Mouse (Mus musculus) kidney, embryonic 16.5 days (tissue): ENCODE measurements around the gene Neurl3. TPM values are rescaled to one million over a fixed set of nuclear protein-coding genes. Genes with fewer than 3 reads are reported as not detected.

ENCODE experiments used
- ATAC-seq: fragments of 200-750 bp; cut with Nextera tagmentation; 2 replicates; pipeline ENCODE4 v1.8.0; 2017; ENCODE audit warnings: moderate TSS enrichment; ENCODE audit not compliant: low FRiP score, low TSS enrichment
- H3K27ac ChIP-seq: fragments of 300-500 bp; sonication (generic); 2 replicates; pipeline ENCODE4 v1.5.1; 2014; ENCODE audit warnings: low read length
- H3K27me3 ChIP-seq: fragments of 300-500 bp; sonication (generic); 2 replicates; pipeline ENCODE4 v1.6.1; 2014; ENCODE audit warnings: low read length, control low read depth, mixed read lengths; ENCODE audit not compliant: insufficient read depth
- H3K36me3 ChIP-seq: fragments of 300-500 bp; sonication (generic); 2 replicates; pipeline ENCODE4 v1.6.1; 2014; ENCODE audit warnings: low read length, control low read depth, mixed read lengths; ENCODE audit not compliant: insufficient read depth
- H3K4me1 ChIP-seq: fragments of 300-500 bp; sonication (generic); 2 replicates; pipeline ENCODE4 v1.6.1; 2014; ENCODE audit warnings: low read length, control low read depth, mixed read lengths; ENCODE audit not compliant: insufficient read depth
- H3K4me2 ChIP-seq: fragments of 300-500 bp; sonication (generic); replicated peaks from 2 replicates; pipeline ENCODE4 v1.6.1; 2014; ENCODE audit warnings: low read depth, low read length
- H3K4me3 ChIP-seq: fragments of 300-500 bp; sonication (generic); 2 replicates; pipeline ENCODE4 v1.5.1; 2014; ENCODE audit warnings: mild to moderate bottlenecking, low read length
- H3K9ac ChIP-seq: fragments of 300-500 bp; sonication (generic); replicated peaks from 2 replicates; pipeline ENCODE4 v1.6.1; 2014; ENCODE audit warnings: low read length
- H3K9me3 ChIP-seq: fragments of 300-500 bp; sonication (generic); 2 replicates; pipeline ENCODE4 v1.6.1; 2016; ENCODE audit warnings: low read length, control low read depth
- WGBS: fragments of 180-500 bp; shearing (Covaris S2); extraction: QIAGEN DNeasy Blood & Tissue Kit; methylation state at CpG from one replicate; pipeline ENCODE4 v1.1.7; 2014; 5-methylcytosine and 5-hydroxymethylcytosine counted together
- polyA plus RNA-seq: library from polyadenylated mRNA; unstranded; fragments of >200 nt; fragmentation: Nextera tagmentation; extraction: Ambion mirVana; gene quantifications from 2 replicates; pipeline ENCODE4 v1.2.1, GENCODE M21; 2015

Neurl3 gene
- polyA plus RNA-seq, 1 experiment from 2014 or later: 18.4 TPM

DNA sequence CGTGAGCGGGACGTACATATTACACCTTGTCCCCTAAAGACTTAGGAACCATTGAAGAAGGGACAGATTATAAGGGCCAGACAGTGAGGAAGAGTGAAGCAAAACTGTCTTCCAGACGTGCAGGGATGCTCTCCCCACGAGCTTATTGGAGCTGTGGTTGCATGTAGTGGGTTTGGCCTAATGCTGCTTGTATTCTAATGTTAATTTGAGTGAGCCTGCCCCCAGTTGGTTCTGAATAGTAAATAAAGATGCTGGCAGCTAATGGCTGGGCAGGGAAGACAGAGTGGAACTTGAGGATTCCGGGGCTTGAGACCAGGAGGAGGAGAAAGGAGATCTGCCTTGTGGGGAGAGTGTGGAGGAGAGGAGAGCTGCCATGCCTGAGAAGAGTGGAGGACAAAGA is 27.8 kb downstream of the Neurl3 start:
- WGBS: 56% methylated on average over 6 of the region's 6 CpGs
- Histone ChIP-seq H3K4me1 (peaks cover 14% of the 10 kb centered on the region), H3K9me3 (no peaks in the 10 kb centered on the region), H3K27ac (no peak overlapping the region), H3K4me3 (no peak overlapping the region), H3K36me3 (no peaks in the 10 kb centered on the region), H3K27me3 (no peaks in the 10 kb centered on the region), H3K9ac (no peak overlapping the region), H3K4me2 (no peak overlapping the region)
- ATAC-seq: no peak

DNA sequence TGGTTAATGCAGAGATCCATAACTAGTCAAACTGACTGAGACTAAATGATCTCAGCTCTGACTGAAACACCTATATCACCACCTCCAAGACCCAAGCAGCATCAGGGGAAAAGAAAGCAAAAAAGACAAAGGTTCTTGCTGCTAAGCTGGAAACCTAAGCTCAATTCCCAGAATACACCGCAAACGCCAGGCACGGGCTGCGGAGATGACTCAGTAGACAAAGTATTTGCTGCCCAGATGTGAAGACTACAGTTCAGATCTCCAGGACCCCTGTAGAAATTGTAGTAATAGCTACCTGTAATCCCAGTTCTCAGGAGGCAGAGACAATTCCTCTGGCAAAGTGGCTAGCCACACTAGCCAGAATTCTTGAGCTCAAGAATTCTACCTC is 29.7 kb downstream of the Neurl3 start:
- 0 out of 2 replicates have a peak overlapping the region, but pooled peaks have one; percentile 72 for H3K4me2 ChIP-seq
- H3K9ac ChIP-seq: no peak overlapping the region
- no peak overlapping the region for H3K27ac ChIP-seq
- H3K9me3 ChIP-seq: no peaks in the 10 kb centered on the region
- 86% methylated on average over 4 of the region's 4 CpGs for WGBS
- H3K4me1 ChIP-seq: peaks cover 12% of the 10 kb centered on the region
- ATAC-seq: no peak
- H3K27me3 ChIP-seq: no peaks in the 10 kb centered on the region
- H3K36me3 ChIP-seq: no peaks in the 10 kb centered on the region
- H3K4me3 ChIP-seq: no peak overlapping the region

DNA sequence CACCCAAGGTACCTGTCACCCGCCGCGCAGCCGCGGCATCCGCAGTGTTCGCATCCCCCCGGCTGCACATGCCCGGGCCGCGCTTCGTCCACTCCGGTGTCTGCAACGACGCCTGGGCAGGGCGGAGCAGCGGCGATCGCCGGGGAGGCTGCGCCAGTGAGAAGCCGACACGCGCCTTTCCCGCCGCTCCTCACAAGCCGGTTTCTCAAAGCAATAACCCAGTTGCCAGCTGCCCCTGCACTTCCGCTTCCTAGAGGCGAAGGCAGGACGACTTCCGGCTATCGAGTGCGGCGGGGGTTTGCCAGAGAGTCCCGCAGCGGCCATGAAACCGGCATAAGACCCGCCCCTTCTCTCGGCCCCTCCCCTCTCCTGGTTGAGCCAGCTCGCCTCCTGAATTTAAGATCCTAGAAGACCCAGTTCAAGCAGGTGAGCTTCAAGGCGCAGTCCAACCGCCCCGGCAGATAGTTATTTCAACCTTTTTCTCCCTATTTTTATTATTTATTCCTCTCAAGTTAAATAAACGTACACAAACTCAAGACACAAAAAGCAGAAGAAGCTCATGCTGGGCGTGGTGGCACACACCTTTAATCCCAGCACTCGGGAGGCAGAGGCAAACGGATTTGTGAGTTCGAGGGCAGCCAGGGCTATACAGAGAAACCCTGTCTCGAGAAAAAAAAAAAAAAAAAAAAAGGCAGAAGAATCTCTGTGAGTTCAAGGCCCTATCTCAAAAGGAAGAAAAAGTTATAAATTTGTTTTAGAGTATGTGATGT is 30.2 kb downstream of the Neurl3 start, which contains the start of gene Uggt1:
Gene Uggt1 (minus strand): TSS at position 663 of the 770 bp plus-strand sequence.
- Histone ChIP-seq H3K36me3 (no peaks in the 10 kb centered on the region), H3K4me1 (peaks cover 12% of the 10 kb centered on the region), H3K9me3 (no peaks in the 10 kb centered on the region), H3K9ac (peak within 1 kb of the TSS; percentile 79), H3K27ac (peak within 1 kb of the TSS; percentile 70; the same call in 1 of the 2 replicates), H3K27me3 (no peaks in the 10 kb centered on the region), H3K4me3 (peak within 1 kb of the TSS; percentile 91), H3K4me2 (peak within 1 kb of the TSS; percentile 72)
- WGBS: 3% methylated on average over 48 of the region's 49 CpGs
- peak; percentile 97 for ATAC-seq

DNA sequence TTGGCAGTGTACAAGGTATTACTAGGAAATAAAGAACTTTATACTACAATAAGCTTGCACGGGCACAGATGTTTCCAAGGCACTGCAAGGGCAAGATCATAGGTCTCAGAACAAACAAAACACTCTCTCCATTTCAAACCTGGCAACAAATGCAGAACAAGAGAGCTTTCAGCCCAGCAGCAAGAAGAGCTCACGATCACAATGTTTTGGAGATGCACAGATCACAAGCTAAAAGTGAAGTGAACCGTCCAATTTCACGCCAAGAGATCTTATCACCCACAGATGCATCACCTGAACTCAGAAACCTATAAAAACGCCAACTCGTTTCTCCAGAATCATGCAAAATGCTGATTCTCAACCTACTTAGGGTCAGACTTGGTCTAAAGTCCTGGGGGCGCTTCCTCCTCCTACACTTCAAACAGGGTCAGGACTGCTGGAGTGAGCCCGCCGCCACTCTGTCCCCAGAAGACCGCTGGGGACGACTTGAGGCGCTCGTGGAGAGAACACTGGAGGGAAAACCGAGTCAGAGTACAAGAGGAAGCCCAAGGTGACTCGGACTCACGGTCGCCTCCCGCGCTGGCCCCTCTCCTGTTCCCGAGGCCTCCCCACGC is 30.9 kb downstream of the Neurl3 start:
- WGBS: 2% methylated on average over 21 of the region's 21 CpGs
- H3K4me1 ChIP-seq: peaks cover 12% of the 10 kb centered on the region
- H3K9ac ChIP-seq: peak overlapping the region; percentile 79
- peak overlapping the region; percentile 91 for H3K4me3 ChIP-seq
- peak overlapping the region; percentile 72 for H3K4me2 ChIP-seq
- no peaks in the 10 kb centered on the region for H3K9me3 ChIP-seq
- no peaks in the 10 kb centered on the region for H3K36me3 ChIP-seq
- H3K27ac ChIP-seq: peak overlapping the region; percentile 70; the same call in 1 of the 2 replicates
- H3K27me3 ChIP-seq: no peaks in the 10 kb centered on the region
- no peak; the same call in 1 of the 2 replicates for ATAC-seq

DNA sequence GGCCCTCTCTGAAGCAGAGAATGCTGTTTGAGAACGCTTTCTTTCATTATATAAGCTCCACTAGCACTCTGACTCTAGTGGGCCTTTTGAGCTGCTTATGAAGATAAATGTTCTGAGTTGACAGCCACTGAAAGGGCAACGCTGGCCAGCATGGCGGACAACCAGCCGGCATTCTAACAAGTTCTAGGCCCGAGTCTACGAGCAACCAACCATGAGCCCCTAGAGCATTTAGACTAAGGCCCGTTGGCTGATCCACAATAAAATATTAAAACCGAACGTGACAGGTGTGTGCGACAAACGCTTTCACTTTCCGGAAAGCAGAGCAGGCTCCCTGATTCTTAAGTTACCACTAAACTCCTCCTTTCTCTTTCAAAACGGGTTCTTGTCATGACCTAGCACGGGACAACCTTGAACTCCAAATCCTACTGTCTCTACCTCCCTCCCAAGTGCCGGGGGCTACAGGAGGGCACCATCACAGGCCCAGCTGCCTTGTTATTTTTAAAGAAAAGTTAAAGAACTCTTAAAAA is 32.5 kb downstream of the Neurl3 start:
- Histone ChIP-seq H3K27me3 (no peaks in the 10 kb centered on the region), H3K4me3 (no peak overlapping the region), H3K27ac (no peak overlapping the region), H3K4me1 (peaks cover 12% of the 10 kb centered on the region), H3K36me3 (no peaks in the 10 kb centered on the region), H3K9me3 (no peaks in the 10 kb centered on the region), H3K9ac (no peak overlapping the region), H3K4me2 (no peak overlapping the region)
- no peak for ATAC-seq
- 69% methylated on average over 15 of the region's 15 CpGs for WGBS

DNA sequence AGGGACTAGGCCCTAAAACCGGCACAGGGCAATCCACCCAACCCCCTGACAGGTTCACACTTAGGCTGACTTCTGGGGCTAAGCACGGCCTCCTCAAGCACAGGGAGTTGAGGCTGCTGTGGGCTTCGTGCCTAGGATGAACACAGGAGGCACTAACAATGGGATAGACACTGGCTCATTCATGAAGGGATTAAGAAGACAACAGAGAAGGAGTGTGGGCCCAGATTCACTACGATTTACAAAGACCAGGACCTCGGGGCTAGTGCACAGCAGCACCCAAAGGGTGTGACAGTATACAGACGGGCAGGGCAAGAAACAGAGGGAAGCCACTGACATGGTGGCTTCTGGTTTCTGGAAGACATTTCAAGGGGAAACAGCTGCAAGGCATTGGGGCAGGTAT is 34.3 kb downstream of the Neurl3 start:
- WGBS: 80% methylated on average over 6 of the region's 6 CpGs
- no peak for ATAC-seq

DNA sequence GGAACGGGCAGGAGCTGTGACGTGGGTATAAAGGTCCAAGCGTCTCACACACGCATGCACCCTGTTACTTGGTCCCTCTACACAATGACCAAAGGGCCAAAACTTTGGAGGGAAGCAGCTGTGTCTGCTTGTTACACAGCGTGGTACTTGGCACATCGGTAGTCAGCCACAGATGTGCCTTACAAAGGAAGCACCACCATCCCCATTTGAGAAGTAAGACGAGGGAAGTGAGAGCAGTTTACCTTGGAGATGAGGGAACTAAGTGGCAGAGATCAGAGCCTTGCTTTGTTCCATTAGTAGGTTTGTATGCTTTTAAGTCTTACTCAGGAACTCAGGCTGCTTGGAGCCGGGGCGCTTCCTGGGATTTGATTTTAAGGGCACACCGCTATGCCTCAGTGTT is 35.1 kb downstream of the Neurl3 start:
- Histone ChIP-seq H3K36me3 (no peaks in the 10 kb centered on the region), H3K27me3 (no peaks in the 10 kb centered on the region), H3K27ac (no peak overlapping the region), H3K4me3 (no peak overlapping the region), H3K9ac (no peak overlapping the region), H3K4me1 (peaks cover 16% of the 10 kb centered on the region), H3K9me3 (no peaks in the 10 kb centered on the region), H3K4me2 (no peak overlapping the region)
- WGBS: 93% methylated on average over 10 of the region's 10 CpGs
- no peak for ATAC-seq

More for the DNA sequence above, 34.3 kb downstream of the Neurl3 start:
- Histone ChIP-seq H3K9me3 (no peaks in the 10 kb centered on the region), H3K36me3 (no peaks in the 10 kb centered on the region), H3K4me2 (no peak overlapping the region), H3K4me3 (no peak overlapping the region), H3K27me3 (no peaks in the 10 kb centered on the region), H3K9ac (no peak overlapping the region), H3K4me1 (peaks cover 16% of the 10 kb centered on the region), H3K27ac (no peak overlapping the region)

DNA sequence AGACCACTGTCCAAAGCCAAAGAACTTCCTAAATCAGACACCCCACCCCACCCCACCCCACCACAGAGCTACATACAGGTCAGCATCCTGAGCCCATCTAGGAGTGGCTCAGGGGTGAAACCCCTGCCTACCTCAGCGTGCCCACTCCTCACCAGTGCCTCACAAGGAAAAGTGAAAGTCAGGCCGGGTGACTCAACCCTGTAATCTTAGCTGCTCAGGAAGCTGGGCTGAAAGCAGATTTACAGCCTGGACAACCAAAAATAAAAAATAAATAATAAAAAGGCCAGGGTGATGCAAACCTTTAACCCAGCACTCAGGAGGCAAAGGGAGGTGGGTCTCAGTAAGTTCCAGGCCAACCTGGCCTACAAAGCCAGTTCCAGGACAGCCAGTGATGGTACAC is 38.6 kb downstream of the Neurl3 start:
- peaks cover 4% of the 10 kb centered on the region; the same call in 1 of the 2 replicates for H3K4me1 ChIP-seq
- no peak overlapping the region for H3K4me2 ChIP-seq
- 0 out of 2 replicates have a peak, but pooled peaks cover 4% of the 10 kb centered on the region for H3K36me3 ChIP-seq
- H3K27ac ChIP-seq: no peak overlapping the region
- no peak overlapping the region for H3K9ac ChIP-seq
- ATAC-seq: no peak; the same call in 1 of the 2 replicates
- 45% methylated on average over 2 of the region's 2 CpGs for WGBS
- H3K9me3 ChIP-seq: no peaks in the 10 kb centered on the region
- no peaks in the 10 kb centered on the region for H3K27me3 ChIP-seq
- no peak overlapping the region for H3K4me3 ChIP-seq

DNA sequence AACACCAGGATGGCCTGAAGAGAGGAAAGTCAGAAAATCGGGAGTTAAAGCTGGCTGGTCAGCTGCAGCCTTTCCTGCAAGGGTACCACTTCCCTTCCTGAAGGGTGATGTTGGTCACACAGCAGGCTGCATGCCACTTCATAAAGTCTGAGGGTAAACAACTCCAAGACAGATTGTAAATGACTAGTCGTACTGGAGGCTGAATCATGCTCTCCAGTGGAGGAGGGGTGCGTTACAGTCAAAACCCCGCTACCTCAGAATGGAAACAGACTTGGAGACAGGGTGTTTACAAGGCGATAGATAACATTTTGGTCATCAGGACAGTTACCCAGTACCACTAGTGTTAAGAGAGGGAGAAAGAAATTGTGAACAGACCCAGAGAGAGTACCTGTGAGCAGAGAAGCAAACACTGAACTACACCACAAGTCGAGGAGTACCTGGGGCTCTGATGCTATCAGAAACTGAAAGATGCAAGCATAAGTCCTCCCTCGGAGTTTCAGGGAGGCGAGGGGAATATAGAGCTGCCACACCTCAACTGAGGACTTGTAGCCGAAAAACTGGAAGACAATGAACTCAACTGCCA is 39.3 kb downstream of the Neurl3 start:
- H3K9ac ChIP-seq: no peak overlapping the region
- ATAC-seq: no peak
- no peak overlapping the region for H3K27ac ChIP-seq
- H3K27me3 ChIP-seq: no peaks in the 10 kb centered on the region
- H3K4me2 ChIP-seq: no peak overlapping the region
- no peaks in the 10 kb centered on the region for H3K9me3 ChIP-seq
- no peak overlapping the region for H3K4me3 ChIP-seq
- WGBS: 78% methylated on average over 9 of the region's 9 CpGs
- H3K36me3 ChIP-seq: peaks cover 6% of the 10 kb centered on the region; the same call in 1 of the 2 replicates
- peaks cover 4% of the 10 kb centered on the region; the same call in 1 of the 2 replicates for H3K4me1 ChIP-seq
